Mouse (Mus musculus) megakaryocyte, embryonic 14.5 days (primary cell): ENCODE data around the gene Lbx2.

Experiments
- FLI1 ChIP-seq: IDR thresholded peaks from 2 replicates; pipeline ENCODE4 v1.6.1; 2012; ENCODE audit warnings: low read length, inconsistent platforms, mixed read lengths
- GATA1 ChIP-seq: IDR thresholded peaks from 3 replicates; pipeline ENCODE4 v1.6.1; 2012; ENCODE audit warnings: mixed read lengths, low read length, inconsistent platforms, borderline replicate concordance

GRCm38 (mm10) chr6:83066441-83066840, 19.7 kb upstream of the Lbx2 start:
- TF ChIP-seq GATA1 (no peak), FLI1 (no peak)
